Mouse (Mus musculus) C2C12 (cell line): ENCODE results near the gene Gm3752.
"Not testable (repeated sequence)": the region's sequence is repeated elsewhere in the genome, so short reads cannot be mapped to it uniquely, and the experiment has no call there.

Source experiments
- CTCF ChIP-seq: IDR thresholded peaks from one replicate; pipeline ENCODE4 v1.5.1; 2011; ENCODE audit not compliant: control insufficient read depth, insufficient read depth, insufficient read length
- FOSL1 ChIP-seq: IDR thresholded peaks from one replicate; pipeline ENCODE4 v1.8.0; 2011; ENCODE audit warnings: mild to moderate bottlenecking, low read length; ENCODE audit not compliant: poor library complexity, insufficient read depth, severe bottlenecking
- MYOG ChIP-seq: IDR thresholded peaks from one replicate; pipeline ENCODE4 v1.6.1; 2011; ENCODE audit not compliant: control insufficient read depth, insufficient read length; ENCODE audit errors: extremely low read depth

- TF ChIP-seq CTCF, FOSL1, MYOG: not testable (repeated sequence)
Measured at GRCm38 (mm10) chr14:7450817-7451216, 32.7 kb downstream of the Gm3752 start, which contains the start of gene Gm3755.
